Mouse (Mus musculus): Measurements from ENCODE around the gene Aunip. TPM values are rescaled to one million over a fixed set of nuclear protein-coding genes. Genes with fewer than 3 reads are reported as not detected.
A peak's percentile ranks its signal among the peaks of the same experiment; 100 is the strongest.

Gene Aunip
- polyA plus RNA-seq, 1 experiment from 2014 or later, result 4.2 TPM

- no peaks in the 10 kb centered on the region for H3K27me3 ChIP-seq (replicated peaks; ENCODE audit: control insufficient read depth, insufficient read depth, low read length)
- no peak overlapping the region for H3K27ac ChIP-seq (ENCODE audit: low read length)
- H3K9ac ChIP-seq (replicated peaks; ENCODE audit: low read depth, low read length), result no peak overlapping the region
- no peaks in the 10 kb centered on the region for H3K36me3 ChIP-seq (ENCODE audit: control insufficient read depth, insufficient read depth)
- H3K4me1 ChIP-seq (replicated peaks; ENCODE audit: control insufficient read depth, insufficient read depth, low read length), result peaks cover 10% of the 10 kb centered on the region
- 90% methylated on average over 6 of the region's 6 CpGs for WGBS
- ATAC-seq, result no peak
- no peak overlapping the region for H3K4me2 ChIP-seq (ENCODE audit: low read length)
- H3K9me3 ChIP-seq (ENCODE audit: control insufficient read depth, low read length), result no peaks in the 10 kb centered on the region
- H3K4me3 ChIP-seq (replicated peaks; ENCODE audit: low read length), result no peak overlapping the region
These were observed 53.3 kb downstream of the Aunip start for GRCm38 (mm10) chr4:134564093-134564492.

- WGBS, result 11% methylated on average over 19 of the region's 19 CpGs
- Histone ChIP-seq H3K27ac (ENCODE audit: low read length) (peak overlapping the region; percentile 39; the same call in 1 of the 2 replicates), H3K9me3 (ENCODE audit: control insufficient read depth, low read length) (no peaks in the 10 kb centered on the region), H3K4me3 (replicated peaks; ENCODE audit: low read length) (no peak overlapping the region), H3K4me2 (ENCODE audit: low read length) (no peak overlapping the region), H3K27me3 (replicated peaks; ENCODE audit: control insufficient read depth, insufficient read depth, low read length) (no peaks in the 10 kb centered on the region), H3K36me3 (ENCODE audit: control insufficient read depth, insufficient read depth) (no peaks in the 10 kb centered on the region), H3K9ac (replicated peaks; ENCODE audit: low read depth, low read length) (peak overlapping the region; percentile 32), H3K4me1 (replicated peaks; ENCODE audit: control insufficient read depth, insufficient read depth, low read length) (peaks cover 18% of the 10 kb centered on the region)
- peak; percentile 79 for ATAC-seq
These were observed 56.8 kb downstream of the Aunip start for GRCm38 (mm10) chr4:134567377-134568226.

GRCm38 (mm10) chr4:134569205-134569604 lies 58.4 kb downstream of the Aunip start:
- WGBS, result 72% methylated on average over 6 of the region's 6 CpGs
- no peak for ATAC-seq
- no peaks in the 10 kb centered on the region for H3K27me3 ChIP-seq (replicated peaks; ENCODE audit: control insufficient read depth, insufficient read depth, low read length)
- H3K27ac ChIP-seq (ENCODE audit: low read length), result no peak overlapping the region
- no peaks in the 10 kb centered on the region for H3K36me3 ChIP-seq (ENCODE audit: control insufficient read depth, insufficient read depth)
- peaks cover 18% of the 10 kb centered on the region for H3K4me1 ChIP-seq (replicated peaks; ENCODE audit: control insufficient read depth, insufficient read depth, low read length)
- H3K4me2 ChIP-seq (ENCODE audit: low read length), result no peak overlapping the region
- H3K9ac ChIP-seq (replicated peaks; ENCODE audit: low read depth, low read length), result no peak overlapping the region
- H3K9me3 ChIP-seq (ENCODE audit: control insufficient read depth, low read length), result no peaks in the 10 kb centered on the region
- H3K4me3 ChIP-seq (replicated peaks; ENCODE audit: low read length), result no peak overlapping the region

GRCm38 (mm10) chr4:134569831-134570230 lies 59.0 kb downstream of the Aunip start:
- Histone ChIP-seq H3K9ac (replicated peaks; ENCODE audit: low read depth, low read length) (no peak overlapping the region), H3K9me3 (ENCODE audit: control insufficient read depth, low read length) (no peaks in the 10 kb centered on the region), H3K36me3 (ENCODE audit: control insufficient read depth, insufficient read depth) (no peaks in the 10 kb centered on the region), H3K4me1 (replicated peaks; ENCODE audit: control insufficient read depth, insufficient read depth, low read length) (peaks cover 18% of the 10 kb centered on the region), H3K4me3 (replicated peaks; ENCODE audit: low read length) (no peak overlapping the region), H3K27me3 (replicated peaks; ENCODE audit: control insufficient read depth, insufficient read depth, low read length) (no peaks in the 10 kb centered on the region), H3K27ac (ENCODE audit: low read length) (no peak overlapping the region), H3K4me2 (ENCODE audit: low read length) (no peak overlapping the region)
- WGBS, result 82% methylated on average over 8 of the region's 8 CpGs
- ATAC-seq, result no peak

- Histone ChIP-seq H3K4me3 (replicated peaks; ENCODE audit: low read length) (no peak overlapping the region), H3K9ac (replicated peaks; ENCODE audit: low read depth, low read length) (no peak overlapping the region), H3K36me3 (ENCODE audit: control insufficient read depth, insufficient read depth) (no peaks in the 10 kb centered on the region), H3K27me3 (replicated peaks; ENCODE audit: control insufficient read depth, insufficient read depth, low read length) (no peaks in the 10 kb centered on the region), H3K4me2 (ENCODE audit: low read length) (no peak overlapping the region), H3K9me3 (ENCODE audit: control insufficient read depth, low read length) (no peaks in the 10 kb centered on the region), H3K4me1 (replicated peaks; ENCODE audit: control insufficient read depth, insufficient read depth, low read length) (peaks cover 18% of the 10 kb centered on the region), H3K27ac (ENCODE audit: low read length) (peak overlapping the region; percentile 13)
- WGBS, result 51% methylated on average over 14 of the region's 14 CpGs
- ATAC-seq, result peak; percentile 26; the same call in 1 of the 2 replicates
These were observed 60.1 kb downstream of the Aunip start for GRCm38 (mm10) chr4:134570704-134571451.

- H3K36me3 ChIP-seq (ENCODE audit: control insufficient read depth, insufficient read depth), result no peaks in the 10 kb centered on the region
- H3K4me1 ChIP-seq (replicated peaks; ENCODE audit: control insufficient read depth, insufficient read depth, low read length), result peaks cover 14% of the 10 kb centered on the region
- H3K27ac ChIP-seq (ENCODE audit: low read length), result no peak overlapping the region
- no peaks in the 10 kb centered on the region for H3K27me3 ChIP-seq (replicated peaks; ENCODE audit: control insufficient read depth, insufficient read depth, low read length)
- 90% methylated on average over 24 of the region's 24 CpGs for WGBS
- H3K4me3 ChIP-seq (replicated peaks; ENCODE audit: low read length), result no peak overlapping the region
- H3K9ac ChIP-seq (replicated peaks; ENCODE audit: low read depth, low read length), result no peak overlapping the region
- H3K4me2 ChIP-seq (ENCODE audit: low read length), result no peak overlapping the region
- no peaks in the 10 kb centered on the region for H3K9me3 ChIP-seq (ENCODE audit: control insufficient read depth, low read length)
- ATAC-seq, result no peak
These were observed 61.9 kb downstream of the Aunip start for GRCm38 (mm10) chr4:134572449-134573300.

Small RNA genes lying within 50 kb of the gene (microRNA-seq; reads per million reads assigned to microRNA genes)
- gene Gm23634 (1.0 reads per million), gene Mir6403 (not detected)

Other genes starting within 250 kb of the Aunip start
- 46.7 and 47.1 TPM in 2 replicates for gene Pdik1l, start 223.1 kb upstream of the Aunip start, polyA plus RNA-seq (2015; fragmentation: Nextera tagmentation; extraction: Ambion mirVana)
- gene Trim63, start 195.9 kb upstream of the Aunip start, polyA plus RNA-seq (2015; fragmentation: Nextera tagmentation; extraction: Ambion mirVana), result 0.15 and 0.26 TPM in 2 replicates
- 0.15 and 0.17 TPM in 2 replicates for gene Slc30a2, start 167.8 kb upstream of the Aunip start, polyA plus RNA-seq (2015; fragmentation: Nextera tagmentation; extraction: Ambion mirVana)
- 0.45 and 0.56 TPM in 2 replicates for gene Extl1, start 127.1 kb upstream of the Aunip start, polyA plus RNA-seq (2015; fragmentation: Nextera tagmentation; extraction: Ambion mirVana)
- gene Pafah2, start 114.7 kb upstream of the Aunip start, polyA plus RNA-seq (2015; fragmentation: Nextera tagmentation; extraction: Ambion mirVana), result 8.1 and 9.3 TPM in 2 replicates
- 7,901 and 8,250 TPM in 2 replicates for gene Stmn1, start 42.7 kb upstream of the Aunip start, polyA plus RNA-seq (2015; fragmentation: Nextera tagmentation; extraction: Ambion mirVana)
- 14.4 and 14.7 TPM in 2 replicates for gene Paqr7, start 14.3 kb upstream of the Aunip start, polyA plus RNA-seq (2015; fragmentation: Nextera tagmentation; extraction: Ambion mirVana)
- 166 and 180 TPM in 2 replicates for gene Mtfr1l, start 24.4 kb downstream of the Aunip start, polyA plus RNA-seq (2015; fragmentation: Nextera tagmentation; extraction: Ambion mirVana)
- 7.9 and 8.1 TPM in 2 replicates for gene Selenon, start 41.2 kb downstream of the Aunip start, polyA plus RNA-seq (2015; fragmentation: Nextera tagmentation; extraction: Ambion mirVana)
- 2.3 and 2.9 TPM in 2 replicates for gene Man1c1, start 193.3 kb downstream of the Aunip start, polyA plus RNA-seq (2015; fragmentation: Nextera tagmentation; extraction: Ambion mirVana)

Measured in forebrain, embryonic 16.5 days (tissue).